Mouse (Mus musculus): ENCODE measurements around the gene Arhgap9. TPM values are rescaled to one million over a fixed set of nuclear protein-coding genes. Genes with fewer than 3 reads are reported as not detected.

Arhgap9 gene
- polyA plus RNA-seq, 1 experiment: 0.78 TPM

DNA sequence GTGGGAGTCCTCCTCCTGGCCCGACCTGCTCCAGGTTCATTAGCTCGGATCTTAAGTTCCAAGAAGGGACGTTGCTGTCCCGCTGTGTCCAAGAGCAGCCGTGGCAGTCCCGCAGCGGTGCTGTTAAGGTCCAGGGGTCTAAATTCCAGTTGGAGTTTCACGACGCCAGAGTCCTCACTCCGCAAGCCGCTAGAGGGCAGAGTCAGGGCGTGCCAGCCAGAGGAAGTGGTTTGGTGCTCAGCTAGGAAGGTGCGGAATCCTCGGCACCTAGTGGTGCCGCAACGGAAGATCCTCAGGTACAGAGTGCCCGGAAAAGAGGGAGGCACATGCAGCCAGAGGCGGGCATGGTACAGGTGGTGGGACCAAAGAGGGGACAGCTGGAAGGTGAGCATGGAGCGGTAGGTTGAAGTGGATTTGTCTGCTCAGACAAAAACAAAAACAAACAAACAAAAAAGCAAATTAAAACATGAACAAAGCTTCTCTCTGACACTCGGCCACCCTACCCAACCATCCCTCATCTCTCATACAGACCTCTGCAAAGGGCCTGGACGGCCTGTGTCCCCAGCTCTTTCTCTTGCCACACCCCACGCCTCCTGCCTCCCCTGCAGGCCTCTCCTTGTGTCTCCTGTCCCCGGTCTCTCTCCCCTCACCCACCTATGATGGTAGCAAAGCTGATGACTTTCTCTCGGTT lies 29.0 kb downstream of the Arhgap9 start:
- TF ChIP-seq MYOD1 (IDR thresholded peaks at IDR 0.05; ENCODE audit: control insufficient read depth, insufficient read length, low read depth): no peak
- no peak for TF ChIP-seq MAX (IDR thresholded peaks at IDR 0.05)
- peak; percentile 73 for TF ChIP-seq CTCF (IDR thresholded peaks at IDR 0.05; ENCODE audit: control insufficient read depth, insufficient read depth, insufficient read length)
- TF ChIP-seq MYOG (IDR thresholded peaks at IDR 0.05; ENCODE audit: control insufficient read depth, extremely low read depth, insufficient read length): no peak
- TF ChIP-seq FOSL1 (IDR thresholded peaks at IDR 0.05; ENCODE audit: insufficient read depth, low read length, poor library complexity, severe bottlenecking): no peak
- no peak for TF ChIP-seq USF1 (IDR thresholded peaks at IDR 0.05; ENCODE audit: low read depth)
- no peak for TF ChIP-seq CEBPB (IDR thresholded peaks at IDR 0.05; ENCODE audit: low read depth)
- Histone ChIP-seq H3K4me3 (ENCODE audit: insufficient read depth, poor library complexity, severe bottlenecking) (no peak overlapping the region), H3K79me3 (ENCODE audit: low read depth) (no peaks in the 10 kb centered on the region), H3K36me3 (ENCODE audit: control insufficient read depth, insufficient read depth) (no peaks in the 10 kb centered on the region), H3K79me2 (ENCODE audit: control insufficient read depth, insufficient read depth) (no peaks in the 10 kb centered on the region), H3K27me3 (ENCODE audit: control insufficient read depth, insufficient read depth, insufficient read length) (peaks cover 7% of the 10 kb centered on the region), H3ac (ENCODE audit: control insufficient read depth, insufficient read length, low read depth) (no peak overlapping the region)

DNA sequence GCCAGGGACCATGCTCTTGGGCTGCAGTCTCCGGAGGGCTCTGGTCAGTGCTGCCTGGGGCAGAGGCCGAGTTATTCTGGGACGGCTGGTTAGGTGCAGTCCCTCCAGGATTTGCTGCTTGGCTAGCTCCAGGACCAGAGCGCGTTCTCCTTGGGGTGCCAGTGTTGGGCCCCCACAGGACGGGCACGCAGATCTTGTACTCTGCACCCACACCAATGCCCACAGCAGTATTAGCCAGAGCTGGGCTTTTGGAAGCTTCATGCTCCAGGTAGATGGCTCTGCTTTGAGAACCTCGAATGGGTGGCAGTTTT lies 29.5 kb downstream of the Arhgap9 start:
- H3ac ChIP-seq (ENCODE audit: control insufficient read depth, insufficient read length, low read depth): no peak overlapping the region
- TF ChIP-seq USF1 (IDR thresholded peaks at IDR 0.05; ENCODE audit: low read depth) (no peak), CTCF (IDR thresholded peaks at IDR 0.05; ENCODE audit: control insufficient read depth, insufficient read depth, insufficient read length) (no peak), CEBPB (IDR thresholded peaks at IDR 0.05; ENCODE audit: low read depth) (no peak), FOSL1 (IDR thresholded peaks at IDR 0.05; ENCODE audit: insufficient read depth, low read length, poor library complexity, severe bottlenecking) (no peak), MYOG (IDR thresholded peaks at IDR 0.05; ENCODE audit: control insufficient read depth, extremely low read depth, insufficient read length) (no peak), MYOD1 (IDR thresholded peaks at IDR 0.05; ENCODE audit: control insufficient read depth, insufficient read length, low read depth) (no peak), MAX (IDR thresholded peaks at IDR 0.05) (no peak)
- H3K36me3 ChIP-seq (ENCODE audit: control insufficient read depth, insufficient read depth): no peaks in the 10 kb centered on the region
- H3K27me3 ChIP-seq (ENCODE audit: control insufficient read depth, insufficient read depth, insufficient read length): peaks cover 12% of the 10 kb centered on the region
- no peaks in the 10 kb centered on the region for H3K79me3 ChIP-seq (ENCODE audit: low read depth)
- no peaks in the 10 kb centered on the region for H3K79me2 ChIP-seq (ENCODE audit: control insufficient read depth, insufficient read depth)
- no peak overlapping the region for H3K4me3 ChIP-seq (ENCODE audit: insufficient read depth, poor library complexity, severe bottlenecking)

DNA sequence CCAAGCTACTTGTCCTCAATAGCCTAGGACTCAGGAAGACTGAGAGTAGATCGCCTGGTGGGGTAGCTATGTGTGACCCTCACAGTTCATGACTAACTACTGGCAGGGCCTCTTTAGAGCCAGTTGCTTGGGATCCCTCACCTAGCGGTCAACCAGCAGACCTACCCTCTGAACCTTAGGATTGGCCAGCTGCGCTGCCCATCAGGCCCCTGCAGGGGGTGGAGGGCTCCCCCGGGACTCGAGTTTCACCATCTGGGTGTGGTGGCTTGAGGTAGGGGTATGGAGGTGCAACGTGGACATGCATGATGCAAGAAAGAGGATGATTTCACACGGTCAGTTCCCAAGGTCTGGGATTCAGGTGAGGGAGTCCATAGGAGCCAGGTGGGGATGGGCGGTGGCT lies 30.0 kb downstream of the Arhgap9 start:
- Histone ChIP-seq H3K4me3 (ENCODE audit: insufficient read depth, poor library complexity, severe bottlenecking) (no peak overlapping the region), H3K79me3 (ENCODE audit: low read depth) (no peaks in the 10 kb centered on the region), H3ac (ENCODE audit: control insufficient read depth, insufficient read length, low read depth) (no peak overlapping the region), H3K36me3 (ENCODE audit: control insufficient read depth, insufficient read depth) (no peaks in the 10 kb centered on the region), H3K27me3 (ENCODE audit: control insufficient read depth, insufficient read depth, insufficient read length) (peaks cover 16% of the 10 kb centered on the region), H3K79me2 (ENCODE audit: control insufficient read depth, insufficient read depth) (no peaks in the 10 kb centered on the region)
- TF ChIP-seq CEBPB (IDR thresholded peaks at IDR 0.05; ENCODE audit: low read depth) (no peak), CTCF (IDR thresholded peaks at IDR 0.05; ENCODE audit: control insufficient read depth, insufficient read depth, insufficient read length) (no peak), USF1 (IDR thresholded peaks at IDR 0.05; ENCODE audit: low read depth) (no peak), FOSL1 (IDR thresholded peaks at IDR 0.05; ENCODE audit: insufficient read depth, low read length, poor library complexity, severe bottlenecking) (no peak), MYOD1 (IDR thresholded peaks at IDR 0.05; ENCODE audit: control insufficient read depth, insufficient read length, low read depth) (no peak), MYOG (IDR thresholded peaks at IDR 0.05; ENCODE audit: control insufficient read depth, extremely low read depth, insufficient read length) (no peak), MAX (IDR thresholded peaks at IDR 0.05) (no peak)

DNA sequence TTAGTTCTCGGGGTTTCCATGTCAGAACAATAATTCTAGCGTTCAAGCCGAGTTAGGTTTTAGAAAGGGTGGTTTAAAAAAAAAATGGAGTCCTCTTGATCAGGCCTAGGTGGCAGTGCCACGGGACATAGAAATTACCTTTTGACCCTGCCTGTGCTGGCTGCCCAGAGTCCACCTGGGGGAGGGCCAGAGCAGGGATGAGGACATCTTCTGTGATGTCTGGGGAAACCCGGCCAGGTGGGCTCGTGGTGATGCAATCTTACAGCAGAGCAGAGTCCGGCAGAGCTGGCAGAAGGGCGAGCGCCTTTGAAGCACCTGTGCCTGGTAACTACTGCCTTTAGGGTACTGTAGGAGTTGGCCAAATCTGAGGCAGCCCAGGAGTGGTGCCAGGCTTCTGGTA lies 30.4 kb downstream of the Arhgap9 start:
- Histone ChIP-seq H3K79me2 (ENCODE audit: control insufficient read depth, insufficient read depth) (no peaks in the 10 kb centered on the region), H3K27me3 (ENCODE audit: control insufficient read depth, insufficient read depth, insufficient read length) (peaks cover 21% of the 10 kb centered on the region), H3K79me3 (ENCODE audit: low read depth) (no peaks in the 10 kb centered on the region), H3K4me3 (ENCODE audit: insufficient read depth, poor library complexity, severe bottlenecking) (no peak overlapping the region), H3K36me3 (ENCODE audit: control insufficient read depth, insufficient read depth) (no peaks in the 10 kb centered on the region), H3ac (ENCODE audit: control insufficient read depth, insufficient read length, low read depth) (no peak overlapping the region)
- no peak for TF ChIP-seq MAX (IDR thresholded peaks at IDR 0.05)
- no peak for TF ChIP-seq MYOD1 (IDR thresholded peaks at IDR 0.05; ENCODE audit: control insufficient read depth, insufficient read length, low read depth)
- TF ChIP-seq FOSL1 (IDR thresholded peaks at IDR 0.05; ENCODE audit: insufficient read depth, low read length, poor library complexity, severe bottlenecking): no peak
- no peak for TF ChIP-seq MYOG (IDR thresholded peaks at IDR 0.05; ENCODE audit: control insufficient read depth, extremely low read depth, insufficient read length)
- TF ChIP-seq CEBPB (IDR thresholded peaks at IDR 0.05; ENCODE audit: low read depth): no peak
- no peak for TF ChIP-seq USF1 (IDR thresholded peaks at IDR 0.05; ENCODE audit: low read depth)
- TF ChIP-seq CTCF (IDR thresholded peaks at IDR 0.05; ENCODE audit: control insufficient read depth, insufficient read depth, insufficient read length): no peak

DNA sequence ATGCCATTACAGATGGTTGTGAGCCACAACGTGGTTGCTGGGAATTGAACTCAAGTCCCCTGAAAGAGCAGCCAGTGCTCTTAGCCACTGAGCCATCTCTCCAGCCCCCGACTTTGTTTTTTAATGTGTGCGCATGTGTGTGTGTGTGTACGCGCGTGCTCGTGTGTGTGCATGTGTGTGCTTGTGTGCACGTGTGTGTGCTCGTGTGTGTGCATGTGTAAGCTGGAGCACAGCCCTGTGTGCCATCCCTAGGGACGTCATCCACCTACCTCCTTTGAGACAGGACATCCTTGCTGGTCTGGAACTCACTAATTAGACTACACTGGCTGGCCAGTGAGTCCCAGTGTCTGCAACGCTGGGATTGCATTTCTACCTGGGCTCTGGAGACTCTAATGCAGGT lies 31.0 kb downstream of the Arhgap9 start:
- Histone ChIP-seq H3K79me2 (ENCODE audit: control insufficient read depth, insufficient read depth) (no peaks in the 10 kb centered on the region), H3K27me3 (ENCODE audit: control insufficient read depth, insufficient read depth, insufficient read length) (peaks cover 27% of the 10 kb centered on the region), H3ac (ENCODE audit: control insufficient read depth, insufficient read length, low read depth) (no peak overlapping the region), H3K79me3 (ENCODE audit: low read depth) (no peaks in the 10 kb centered on the region), H3K36me3 (ENCODE audit: control insufficient read depth, insufficient read depth) (no peaks in the 10 kb centered on the region), H3K4me3 (ENCODE audit: insufficient read depth, poor library complexity, severe bottlenecking) (no peak overlapping the region)
- no peak for TF ChIP-seq CEBPB (IDR thresholded peaks at IDR 0.05; ENCODE audit: low read depth)
- TF ChIP-seq MYOG (IDR thresholded peaks at IDR 0.05; ENCODE audit: control insufficient read depth, extremely low read depth, insufficient read length): no peak
- no peak for TF ChIP-seq CTCF (IDR thresholded peaks at IDR 0.05; ENCODE audit: control insufficient read depth, insufficient read depth, insufficient read length)
- no peak for TF ChIP-seq MYOD1 (IDR thresholded peaks at IDR 0.05; ENCODE audit: control insufficient read depth, insufficient read length, low read depth)
- TF ChIP-seq FOSL1 (IDR thresholded peaks at IDR 0.05; ENCODE audit: insufficient read depth, low read length, poor library complexity, severe bottlenecking): no peak
- no peak for TF ChIP-seq USF1 (IDR thresholded peaks at IDR 0.05; ENCODE audit: low read depth)
- no peak for TF ChIP-seq MAX (IDR thresholded peaks at IDR 0.05)

Data from C2C12 (cell line).